In genomic region chr9:72661895-72662661, GRCm38 (mm10) we compare ENCODE assay signal across 8 mouse cellular contexts. TPM values are rescaled to one million over a fixed set of nuclear protein-coding genes. Genes with fewer than 3 reads are reported as not detected.
A peak's percentile ranks its signal among the peaks of the same experiment; 100 is the strongest.
DNase-seq lines count a peak whose midpoint lies in the region; ATAC-seq lines count a peak whose summit lies in the region.

Gene Nedd4, plus strand, starts transcription at chr9:72662346.

- H3K36me3 ChIP-seq in heart, embryonic 13.5 days, result peaks cover 34% of the 10 kb centered on the region
- H3K36me3 ChIP-seq in liver, embryonic 11.5 days (ENCODE audit: control insufficient read depth, insufficient read depth, low read length), result peaks cover 15% of the 10 kb centered on the region
- H3K36me3 ChIP-seq in stomach, embryonic 14.5 days (ENCODE audit: control insufficient read depth, insufficient read depth, low read length), result peaks cover 25% of the 10 kb centered on the region

- DNase-seq in CD4-positive helper T cell, adult 2 months (ENCODE audit: low read depth, low spot score), result peak; percentile 68
- DNase-seq in kidney, postnatal 10 days, result peak; percentile 98
- peak; percentile 98 for DNase-seq in liver, embryonic 11.5 days (ENCODE audit: low spot score)
- peak; percentile 63 to 65 for DNase-seq in natural killer cell, adult 2 months (ENCODE audit: low spot score in 2 of 2)

- H3K27ac ChIP-seq in brown adipose tissue, adult 24 weeks (replicated peaks; ENCODE audit: low read depth, low read length), result peak within 1 kb of the TSS; percentile 97
- peak within 1 kb of the TSS; percentile 100 for H3K27ac ChIP-seq in heart, embryonic 13.5 days (replicated peaks)
- H3K27ac ChIP-seq in liver, embryonic 11.5 days (ENCODE audit: low read depth, low read length), result peak within 1 kb of the TSS; percentile 99
- H3K27ac ChIP-seq in stomach, embryonic 14.5 days (ENCODE audit: low read length), result peak within 1 kb of the TSS; percentile 100

- H3K4me1 ChIP-seq in brown adipose tissue, adult 24 weeks (ENCODE audit: control insufficient read depth, insufficient read depth, insufficient read length, low read length), result peaks cover 11% of the 10 kb centered on the region
- peaks cover 47% of the 10 kb centered on the region for H3K4me1 ChIP-seq in heart, embryonic 13.5 days
- H3K4me1 ChIP-seq in liver, embryonic 11.5 days (replicated peaks; ENCODE audit: control insufficient read depth, insufficient read depth, low read length), result peaks cover 42% of the 10 kb centered on the region
- peaks cover 19% of the 10 kb centered on the region for H3K4me1 ChIP-seq in stomach, embryonic 14.5 days (ENCODE audit: control insufficient read depth, insufficient read depth, low read length)

- H3K27me3 ChIP-seq in heart, embryonic 13.5 days (replicated peaks), result no peaks in the 10 kb centered on the region
- no peaks in the 10 kb centered on the region for H3K27me3 ChIP-seq in liver, embryonic 11.5 days (replicated peaks; ENCODE audit: control insufficient read depth, insufficient read depth, low read length)
- H3K27me3 ChIP-seq in stomach, embryonic 14.5 days (ENCODE audit: control insufficient read depth, insufficient read depth, low read length), result no peaks in the 10 kb centered on the region

- 1% methylated on average over 69 of the region's 83 CpGs for WGBS in heart, embryonic 13.5 days
- 1% methylated on average over 69 of the region's 83 CpGs for WGBS in liver, embryonic 11.5 days
- WGBS in stomach, embryonic 14.5 days, result under 1% methylated on average over 79 of the region's 83 CpGs

- peak within 1 kb of the TSS; percentile 100 for H3K9ac ChIP-seq in heart, embryonic 13.5 days
- peak within 1 kb of the TSS; percentile 97 for H3K9ac ChIP-seq in liver, embryonic 11.5 days (ENCODE audit: low read depth, low read length)
- H3K9ac ChIP-seq in stomach, embryonic 14.5 days (replicated peaks; ENCODE audit: low read depth, low read length), result peak within 1 kb of the TSS; percentile 100

- H3K4me3 ChIP-seq in brown adipose tissue, adult 24 weeks (ENCODE audit: insufficient read depth, low read depth, low read length), result peak within 1 kb of the TSS; percentile 83
- H3K4me3 ChIP-seq in heart, embryonic 13.5 days, result peak within 1 kb of the TSS; percentile 99
- peak within 1 kb of the TSS; percentile 89 for H3K4me3 ChIP-seq in liver, embryonic 11.5 days (ENCODE audit: low read depth, low read length)
- H3K4me3 ChIP-seq in stomach, embryonic 14.5 days (ENCODE audit: low read depth, low read length), result peak within 1 kb of the TSS; percentile 99

- peak within 1 kb of the TSS; percentile 96 for H3K4me2 ChIP-seq in heart, embryonic 13.5 days
- H3K4me2 ChIP-seq in liver, embryonic 11.5 days, result peak within 1 kb of the TSS; percentile 95
- H3K4me2 ChIP-seq in stomach, embryonic 14.5 days (replicated peaks; ENCODE audit: low read depth, low read length), result peak within 1 kb of the TSS; percentile 95

- peak; percentile 80 for ATAC-seq in erythroid progenitor cell, adult 5-6 weeks (replicated peaks; ENCODE audit: low FRiP score, poor library complexity, severe bottlenecking)
- ATAC-seq in heart, embryonic 13.5 days (ENCODE audit: extremely low read depth, insufficient number of reproducible peaks, low FRiP score, low TSS enrichment), result peak; percentile 86
- ATAC-seq in liver, embryonic 11.5 days (replicated peaks; ENCODE audit: low FRiP score), result peak; percentile 92
- peak; percentile 90 for ATAC-seq in stomach, embryonic 14.5 days (ENCODE audit: insufficient number of reproducible peaks, insufficient read depth, low FRiP score, low read depth)

- no peaks in the 10 kb centered on the region for H3K9me3 ChIP-seq in heart, embryonic 13.5 days
- no peaks in the 10 kb centered on the region for H3K9me3 ChIP-seq in liver, embryonic 11.5 days (ENCODE audit: control insufficient read depth, low read length)
- no peaks in the 10 kb centered on the region for H3K9me3 ChIP-seq in stomach, embryonic 14.5 days (ENCODE audit: control insufficient read depth, low read depth, low read length)

RNA-seq across cellular contexts. Expression of gene Nedd4, which starts in this region (rescaled TPM):
- polyA plus RNA-seq in brown adipose tissue, adult 24 weeks (2012; ENCODE audit: insufficient read depth, insufficient read length, missing spikeins), result 162 and 164 TPM in 2 replicates
- 47.8 and 53.0 TPM in 2 replicates for total RNA-seq in erythroid progenitor cell, adult 5-6 weeks (2015; ENCODE audit: low replicate concordance)
- total RNA-seq in erythroid progenitor cell, adult 5-6 weeks (2017; ENCODE audit: low replicate concordance), result 52.5 and 67.9 TPM in 2 replicates
- 468 and 480 TPM in 2 replicates for polyA plus RNA-seq in heart, embryonic 13.5 days (2015; fragmentation: Nextera tagmentation; extraction: Ambion mirVana)
- polyA plus RNA-seq in liver, embryonic 11.5 days (2014; fragmentation: Nextera tagmentation; extraction: Ambion mirVana), result 302 and 334 TPM in 2 replicates
- polyA plus RNA-seq in stomach, embryonic 14.5 days (2014; fragmentation: Nextera tagmentation; extraction: Ambion mirVana), result 755 and 764 TPM in 2 replicates

Comparison
In these comparisons a context has a peak if more than half of its experiments do, and no peak if none do; other contexts are left out.
1. Peak in every context shown above with its lines: DNase-seq, ATAC-seq, H3K4me3 ChIP-seq and H3K27ac ChIP-seq.